Mouse (Mus musculus) limb, embryonic 13.5 days (tissue): Measurements from ENCODE around the gene Zfyve28. TPM values are rescaled to one million over a fixed set of nuclear protein-coding genes. Genes with fewer than 3 reads are reported as not detected.

Experiments used
- ATAC-seq: fragments of 200-750 bp; cut with Nextera tagmentation; 2 replicates; pipeline ENCODE4 v1.8.0; 2017; ENCODE audit warnings: low read depth, moderate number of reproducible peaks, moderate TSS enrichment; ENCODE audit not compliant: low FRiP score
- H3K27ac ChIP-seq: fragments of 300-500 bp; sonication (generic); 2 replicates; pipeline ENCODE4 v1.5.1; 2015; ENCODE audit warnings: inconsistent platforms, mild to moderate bottlenecking, moderate library complexity
- H3K27me3 ChIP-seq: fragments of 300-500 bp; sonication (generic); 2 replicates; pipeline ENCODE4 v1.6.1; 2015; ENCODE audit warnings: mild to moderate bottlenecking, inconsistent platforms
- H3K36me3 ChIP-seq: fragments of 300-500 bp; sonication (generic); 2 replicates; pipeline ENCODE4 v1.6.1; 2015; ENCODE audit warnings: inconsistent platforms, mild to moderate bottlenecking, moderate library complexity
- H3K4me1 ChIP-seq: fragments of 300-500 bp; sonication (generic); 2 replicates; pipeline ENCODE4 v1.6.1; 2015; ENCODE audit warnings: inconsistent platforms
- H3K4me2 ChIP-seq: fragments of 300-500 bp; sonication (generic); replicated peaks from 2 replicates; pipeline ENCODE4 v1.6.1; 2015; ENCODE audit warnings: inconsistent platforms, mild to moderate bottlenecking, moderate library complexity
- H3K4me3 ChIP-seq: fragments of 300-500 bp; sonication (generic); 2 replicates; pipeline ENCODE4 v1.5.1; 2015; ENCODE audit warnings: moderate library complexity, mild to moderate bottlenecking, inconsistent platforms
- H3K9ac ChIP-seq: fragments of 300-500 bp; sonication (generic); 2 replicates; pipeline ENCODE4 v1.6.1; 2015; ENCODE audit warnings: mild to moderate bottlenecking, inconsistent platforms
- H3K9me3 ChIP-seq: fragments of 300-500 bp; sonication (generic); 2 replicates; pipeline ENCODE4 v1.6.1; 2016; ENCODE audit warnings: inconsistent platforms
- WGBS: fragments of 180-500 bp; shearing (Covaris S2); methylation state at CpG from one replicate; pipeline ENCODE4 v1.1.7; 2015; 5-methylcytosine and 5-hydroxymethylcytosine counted together
- polyA plus RNA-seq: library from polyadenylated mRNA; unstranded; fragments of >200 nt; fragmentation: Nextera tagmentation; extraction: Ambion mirVana; gene quantifications from 2 replicates; pipeline ENCODE4 v1.2.1, GENCODE M21; 2015

Gene Zfyve28
- polyA plus RNA-seq, 1 experiment from 2014 or later = 1.3 TPM

DNA sequence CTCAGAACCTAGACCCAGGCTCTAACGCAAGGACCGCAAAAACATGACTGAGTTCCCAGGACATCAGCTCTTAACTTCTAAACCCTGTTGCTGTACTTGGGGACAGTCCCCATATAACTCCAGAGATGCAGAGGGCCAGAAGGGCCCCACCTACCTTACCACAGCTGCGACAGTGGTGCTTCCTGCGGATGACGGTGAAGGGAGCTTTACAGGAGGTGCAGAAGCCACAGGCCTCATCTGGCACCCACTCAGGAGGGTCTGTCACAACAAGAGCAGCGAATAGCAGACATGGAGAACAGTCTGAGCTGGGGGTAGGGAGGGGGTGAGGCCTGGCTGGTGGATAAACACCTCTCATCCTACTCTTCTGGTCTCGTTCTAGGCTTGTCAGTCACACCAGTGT lies 91.8 kb downstream of the Zfyve28 start:
- 79% methylated on average over 7 of the region's 7 CpGs for WGBS
- H3K4me1 ChIP-seq = no peaks in the 10 kb centered on the region

DNA sequence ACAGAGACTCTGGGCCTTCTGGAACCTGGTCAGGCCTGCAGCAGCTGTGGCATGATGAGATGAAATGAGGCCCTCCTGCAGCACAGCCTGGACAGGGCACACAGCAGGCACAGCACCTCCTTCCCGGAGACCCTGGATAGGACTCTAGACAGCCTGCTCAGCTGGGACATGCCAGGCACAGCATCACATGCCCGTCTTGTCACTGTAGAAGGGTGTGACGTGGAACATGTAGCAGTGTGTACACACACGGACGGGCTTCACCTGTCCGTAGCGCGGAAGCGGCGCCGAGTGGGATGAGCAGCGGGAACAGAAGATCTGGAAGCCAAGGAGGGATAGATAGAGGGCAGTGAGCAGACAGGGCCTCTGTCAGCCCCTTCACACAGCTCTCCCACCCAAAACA lies 92.5 kb downstream of the Zfyve28 start:
- Histone ChIP-seq H3K4me2 (no peak overlapping the region), H3K9ac (no peak overlapping the region), H3K4me3 (no peak overlapping the region), H3K4me1 (no peaks in the 10 kb centered on the region), H3K27ac (no peak overlapping the region), H3K36me3 (no peaks in the 10 kb centered on the region), H3K27me3 (no peaks in the 10 kb centered on the region), H3K9me3 (no peaks in the 10 kb centered on the region)
- no peak for ATAC-seq
- WGBS = 93% methylated on average over 12 of the region's 12 CpGs

More for the DNA sequence above, 91.8 kb downstream of the Zfyve28 start:
- H3K4me2 ChIP-seq = no peak overlapping the region
- H3K27me3 ChIP-seq = no peaks in the 10 kb centered on the region
- no peak overlapping the region for H3K4me3 ChIP-seq
- H3K27ac ChIP-seq = no peak overlapping the region
- H3K9me3 ChIP-seq = no peaks in the 10 kb centered on the region
- no peaks in the 10 kb centered on the region for H3K36me3 ChIP-seq
- ATAC-seq = no peak
- H3K9ac ChIP-seq = no peak overlapping the region

DNA sequence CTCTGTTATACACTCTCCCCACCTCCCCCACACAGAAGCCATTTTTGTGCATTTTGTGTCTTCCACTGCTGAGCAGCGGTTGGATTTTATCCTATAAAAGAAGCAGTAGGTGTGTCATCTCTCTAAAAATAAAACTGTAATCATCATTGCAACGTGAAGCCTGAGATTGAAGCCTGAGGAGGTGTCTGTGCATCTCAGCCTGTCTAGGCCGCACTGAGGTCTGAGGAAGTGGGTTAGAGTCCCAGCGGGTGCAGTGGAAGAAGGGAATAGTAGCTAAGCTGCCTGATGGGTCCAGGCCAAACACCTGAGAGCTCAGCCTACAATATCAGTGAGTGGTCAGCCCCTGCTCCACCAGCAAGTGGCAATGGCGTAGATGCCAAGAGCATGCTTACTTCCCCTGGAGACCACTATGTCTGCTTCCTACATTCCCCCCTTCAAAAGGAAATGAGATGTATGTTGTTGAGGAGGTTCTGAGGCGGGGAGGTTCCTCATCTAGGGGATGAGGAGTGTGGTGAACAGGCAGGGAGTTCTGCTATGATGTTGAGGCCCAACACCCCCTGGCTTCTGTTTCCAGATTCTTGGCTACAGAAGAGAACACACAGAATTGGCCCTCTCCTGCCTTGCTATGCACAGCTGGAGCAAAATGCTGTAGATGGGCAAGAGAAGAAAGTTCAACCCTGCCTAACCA lies 93.1 kb downstream of the Zfyve28 start:
- Histone ChIP-seq H3K4me1 (no peaks in the 10 kb centered on the region), H3K9ac (no peak overlapping the region), H3K27ac (no peak overlapping the region), H3K4me2 (no peak overlapping the region), H3K36me3 (no peaks in the 10 kb centered on the region), H3K27me3 (no peaks in the 10 kb centered on the region), H3K4me3 (no peak overlapping the region), H3K9me3 (no peaks in the 10 kb centered on the region)
- 76% methylated on average over 6 of the region's 6 CpGs for WGBS
- no peak for ATAC-seq

DNA sequence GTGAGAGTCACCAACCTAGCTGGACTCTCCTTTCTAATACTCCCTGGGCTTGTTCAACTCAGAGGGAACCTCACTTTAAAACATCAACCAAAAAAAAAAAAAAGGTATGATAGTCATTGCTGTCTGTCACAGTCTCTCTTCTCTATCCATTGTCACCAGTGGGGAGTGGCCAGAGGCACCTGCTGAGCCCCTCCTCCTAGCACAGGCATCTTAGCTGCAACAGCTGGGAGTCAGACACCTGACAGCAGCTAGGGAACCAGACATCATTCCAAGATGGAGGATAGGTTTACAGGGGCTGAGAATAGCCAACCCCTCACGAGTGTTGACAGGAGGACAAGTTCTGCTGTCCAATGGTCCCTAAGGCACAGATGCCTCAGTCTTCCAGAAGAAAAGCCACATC lies 93.8 kb downstream of the Zfyve28 start:
- Histone ChIP-seq H3K27me3 (no peaks in the 10 kb centered on the region), H3K4me1 (no peaks in the 10 kb centered on the region; the same call in 1 of the 2 replicates), H3K4me3 (no peak overlapping the region), H3K9me3 (no peaks in the 10 kb centered on the region), H3K9ac (no peak overlapping the region), H3K4me2 (no peak overlapping the region), H3K27ac (no peak overlapping the region), H3K36me3 (no peaks in the 10 kb centered on the region)
- WGBS = 47% methylated on average over 1 of the region's 1 CpGs
- ATAC-seq = no peak

DNA sequence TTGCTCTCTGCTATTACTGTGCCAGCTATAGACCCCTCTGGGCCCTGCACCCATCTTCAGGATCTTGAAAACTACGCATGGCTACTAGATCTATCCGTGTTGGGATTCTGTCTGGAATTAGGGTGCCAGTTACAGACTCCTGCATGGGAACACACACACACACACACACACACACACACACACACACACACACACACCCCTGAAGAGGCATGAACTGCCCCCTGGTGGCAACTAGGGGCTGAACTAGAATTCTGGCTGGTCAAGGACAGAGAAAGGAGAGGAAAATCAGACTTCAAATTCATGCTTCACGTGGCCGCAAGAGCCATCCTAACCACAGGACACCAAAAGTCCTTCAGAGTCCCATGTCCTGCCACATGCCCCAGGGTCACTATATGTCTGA lies 96.4 kb downstream of the Zfyve28 start:
- no peak overlapping the region for H3K4me3 ChIP-seq
- peaks cover 11% of the 10 kb centered on the region for H3K4me1 ChIP-seq
- no peak overlapping the region for H3K27ac ChIP-seq
- no peak for ATAC-seq
- H3K9me3 ChIP-seq = no peaks in the 10 kb centered on the region
- no peak overlapping the region for H3K4me2 ChIP-seq
- H3K36me3 ChIP-seq = no peaks in the 10 kb centered on the region
- H3K27me3 ChIP-seq = no peaks in the 10 kb centered on the region
- 76% methylated on average over 4 of the region's 4 CpGs for WGBS
- no peak overlapping the region for H3K9ac ChIP-seq

DNA sequence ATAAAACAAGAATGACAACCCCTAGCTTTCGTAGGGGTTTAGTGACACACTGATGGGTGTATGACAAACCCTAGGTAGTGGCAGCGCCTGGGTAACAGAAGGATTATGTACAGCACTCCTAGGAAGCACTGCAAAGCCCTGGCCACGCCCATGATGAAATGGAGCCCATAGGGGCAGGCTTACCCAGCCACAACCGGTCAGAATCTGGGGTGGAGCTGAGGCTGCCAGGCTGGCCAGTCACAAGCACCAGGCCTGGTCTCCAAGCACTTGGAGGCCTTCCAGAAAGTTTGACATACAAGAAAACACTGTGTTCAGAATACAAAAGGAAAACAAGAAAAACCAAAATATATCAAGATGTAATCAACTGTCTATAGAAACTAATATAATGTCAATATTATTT lies 97.2 kb downstream of the Zfyve28 start:
- Histone ChIP-seq H3K27ac (no peak overlapping the region), H3K4me3 (no peak overlapping the region), H3K9ac (no peak overlapping the region), H3K36me3 (no peaks in the 10 kb centered on the region), H3K4me1 (peaks cover 20% of the 10 kb centered on the region), H3K9me3 (no peaks in the 10 kb centered on the region), H3K4me2 (no peak overlapping the region), H3K27me3 (no peaks in the 10 kb centered on the region)
- no peak for ATAC-seq
- 48% methylated on average over 4 of the region's 4 CpGs for WGBS

DNA sequence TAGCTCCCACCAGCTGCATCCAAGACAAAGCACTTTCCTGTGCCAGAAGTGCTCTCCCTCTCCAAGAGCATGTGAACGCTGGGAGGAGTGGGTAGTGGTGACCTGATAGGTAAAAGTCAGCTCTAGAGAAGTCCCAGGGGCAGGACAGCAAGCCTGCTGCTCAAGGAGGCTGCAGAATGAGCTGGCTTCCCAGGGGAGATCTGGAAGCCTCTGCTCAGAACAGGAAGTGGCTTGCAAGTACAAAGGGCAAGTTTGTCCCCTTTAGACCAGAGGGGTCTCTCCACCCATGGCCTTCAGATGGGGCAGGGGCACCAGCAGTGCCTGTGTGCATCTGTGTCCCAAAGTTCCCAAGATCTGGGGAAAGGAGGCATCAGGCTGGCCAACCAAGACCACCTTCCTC lies 98.7 kb downstream of the Zfyve28 start:
- Histone ChIP-seq H3K27me3 (no peaks in the 10 kb centered on the region), H3K27ac (no peak overlapping the region), H3K4me1 (peaks cover 35% of the 10 kb centered on the region), H3K4me2 (no peak overlapping the region), H3K4me3 (no peak overlapping the region), H3K9me3 (no peaks in the 10 kb centered on the region), H3K9ac (no peak overlapping the region), H3K36me3 (peaks cover 1% of the 10 kb centered on the region; the same call in 1 of the 2 replicates)
- WGBS = 57% methylated on average over 1 of the region's 1 CpGs
- no peak for ATAC-seq

DNA sequence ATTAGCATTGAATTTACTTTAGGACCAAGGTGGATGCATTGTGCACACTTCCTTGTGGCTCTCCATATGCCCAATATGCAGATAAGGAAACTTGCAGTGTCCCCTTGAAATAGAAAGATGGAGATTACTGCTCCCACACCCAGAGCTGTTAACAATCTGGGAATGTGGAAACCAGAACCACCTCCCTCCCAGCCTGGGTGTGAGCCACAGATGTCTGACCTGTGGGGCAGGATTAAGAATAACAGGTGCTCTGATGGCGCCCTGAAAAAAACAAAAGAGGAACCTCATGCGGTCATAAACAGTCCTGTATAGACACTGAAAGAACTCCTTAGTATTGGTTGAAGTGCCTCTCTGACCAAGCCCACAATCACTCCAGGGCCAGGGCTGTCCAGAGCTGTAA lies 99.4 kb downstream of the Zfyve28 start:
- Histone ChIP-seq H3K4me3 (peak overlapping the region; percentile 96; the same call in 1 of the 2 replicates), H3K4me1 (peaks cover 41% of the 10 kb centered on the region), H3K9me3 (no peaks in the 10 kb centered on the region), H3K4me2 (peak overlapping the region; percentile 85), H3K27ac (no peak overlapping the region), H3K27me3 (no peaks in the 10 kb centered on the region), H3K9ac (peak overlapping the region; percentile 74; the same call in 1 of the 2 replicates), H3K36me3 (peaks cover 8% of the 10 kb centered on the region; the same call in 1 of the 2 replicates)
- WGBS = 63% methylated on average over 2 of the region's 2 CpGs
- ATAC-seq = no peak

DNA sequence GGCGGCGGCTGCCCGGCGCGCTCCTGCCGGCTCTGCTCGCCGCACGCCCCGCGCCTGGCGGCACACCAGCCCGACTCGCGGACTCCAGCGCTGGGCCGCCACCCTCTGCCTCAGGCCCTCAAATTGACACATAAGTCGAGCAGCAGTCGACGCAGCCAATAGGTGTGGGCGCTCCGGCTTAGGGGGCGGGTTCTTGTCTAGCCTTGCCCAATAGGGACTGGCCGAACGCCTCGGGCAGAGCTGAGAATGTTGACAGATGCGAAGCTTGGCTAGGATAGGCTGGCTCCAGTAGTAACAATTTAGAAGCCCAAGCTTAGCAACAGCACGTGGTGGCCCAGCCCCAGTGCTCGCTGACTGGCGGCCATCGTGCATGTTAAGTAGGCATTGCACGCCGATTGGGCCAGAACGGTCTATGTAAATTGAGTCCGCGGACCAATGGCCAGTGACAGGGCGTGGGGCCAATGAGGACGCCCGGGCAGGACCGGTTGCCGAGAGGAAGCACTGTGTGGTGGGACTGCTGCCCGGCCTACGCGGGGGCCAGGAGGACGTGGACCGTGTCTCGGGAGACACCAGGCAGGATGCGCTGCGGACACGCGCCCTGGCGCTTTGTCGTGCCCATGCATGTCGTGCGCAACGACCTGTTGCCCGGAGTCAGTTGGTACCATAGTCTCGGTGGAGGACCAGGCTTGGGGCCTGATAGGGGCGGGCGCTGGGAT lies 100.5 kb downstream of the Zfyve28 start, which contains the start of gene Mxd4:
Gene Mxd4, minus strand, starts transcription at position 120 of the 716 bp plus-strand sequence.
- WGBS = under 1% methylated on average over 53 of the region's 60 CpGs
- peak within 1 kb of the TSS; percentile 87 for H3K9ac ChIP-seq

DNA sequence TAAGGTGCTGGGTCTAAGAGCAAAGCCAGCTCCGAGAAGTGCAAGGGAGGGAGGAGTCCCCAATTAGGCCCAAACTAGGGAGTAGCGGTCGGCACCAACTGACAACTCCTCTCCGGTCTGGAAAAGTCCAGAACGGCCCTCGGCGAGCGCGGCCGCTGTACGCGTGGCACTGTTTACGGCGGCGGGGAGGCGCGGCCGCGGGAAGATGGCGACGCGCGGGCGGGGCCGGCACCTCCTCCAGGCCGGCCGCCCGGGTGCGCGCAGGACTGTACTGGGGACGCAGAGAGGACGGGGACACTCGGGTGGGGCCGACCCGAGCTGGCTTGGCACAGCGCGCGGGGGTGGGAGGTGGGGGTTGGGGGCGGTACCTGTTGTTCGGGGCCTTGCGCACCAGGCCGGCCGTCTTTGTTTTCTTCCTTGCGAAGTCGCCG lies 101.3 kb downstream of the Zfyve28 start:
- Histone ChIP-seq H3K9ac (peak overlapping the region; percentile 87), H3K4me1 (peaks cover 52% of the 10 kb centered on the region), H3K4me3 (peak overlapping the region; percentile 96), H3K36me3 (peaks cover 25% of the 10 kb centered on the region), H3K9me3 (no peaks in the 10 kb centered on the region), H3K27me3 (no peaks in the 10 kb centered on the region), H3K27ac (peak overlapping the region; percentile 92), H3K4me2 (peak overlapping the region; percentile 85)
- 0% methylated on average over 40 of the region's 46 CpGs for WGBS
- ATAC-seq = no peak

More for the DNA sequence above, 100.5 kb downstream of the Zfyve28 start, which contains the start of gene Mxd4:
- H3K27ac ChIP-seq = peak within 1 kb of the TSS; percentile 92
- H3K36me3 ChIP-seq = peaks cover 17% of the 10 kb centered on the region
- peak; percentile 99 for ATAC-seq
- H3K9me3 ChIP-seq = no peaks in the 10 kb centered on the region
- H3K27me3 ChIP-seq = no peaks in the 10 kb centered on the region
- peak within 1 kb of the TSS; percentile 85 for H3K4me2 ChIP-seq
- peak within 1 kb of the TSS; percentile 96 for H3K4me3 ChIP-seq
- peaks cover 52% of the 10 kb centered on the region for H3K4me1 ChIP-seq

DNA sequence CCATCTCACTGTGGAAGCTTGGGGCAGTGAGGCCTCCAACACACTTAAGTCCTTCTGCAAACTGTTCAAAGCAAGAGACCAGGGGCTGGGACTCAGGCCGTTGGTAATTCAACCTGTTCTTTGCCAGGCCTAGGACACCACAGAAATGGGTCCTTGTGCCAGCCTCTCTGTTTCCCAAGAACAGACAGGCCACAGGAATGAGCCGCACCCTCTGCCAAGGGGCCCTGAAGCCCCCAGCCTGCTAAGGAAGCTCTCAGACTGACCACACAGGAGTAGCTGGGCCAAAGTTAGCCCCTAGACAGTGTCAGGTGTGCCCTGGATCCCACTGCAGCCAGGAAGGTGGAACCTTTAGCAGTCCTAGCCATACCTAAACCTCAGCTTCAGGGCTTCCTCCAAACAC lies 101.9 kb downstream of the Zfyve28 start:
- Histone ChIP-seq H3K4me3 (peak overlapping the region; percentile 96), H3K9ac (peak overlapping the region; percentile 87), H3K36me3 (peaks cover 30% of the 10 kb centered on the region), H3K27me3 (no peaks in the 10 kb centered on the region), H3K9me3 (no peaks in the 10 kb centered on the region), H3K4me2 (peak overlapping the region; percentile 85), H3K27ac (peak overlapping the region; percentile 92; the same call in 1 of the 2 replicates), H3K4me1 (peaks cover 52% of the 10 kb centered on the region)
- ATAC-seq = no peak
- 68% methylated on average over 2 of the region's 2 CpGs for WGBS

DNA sequence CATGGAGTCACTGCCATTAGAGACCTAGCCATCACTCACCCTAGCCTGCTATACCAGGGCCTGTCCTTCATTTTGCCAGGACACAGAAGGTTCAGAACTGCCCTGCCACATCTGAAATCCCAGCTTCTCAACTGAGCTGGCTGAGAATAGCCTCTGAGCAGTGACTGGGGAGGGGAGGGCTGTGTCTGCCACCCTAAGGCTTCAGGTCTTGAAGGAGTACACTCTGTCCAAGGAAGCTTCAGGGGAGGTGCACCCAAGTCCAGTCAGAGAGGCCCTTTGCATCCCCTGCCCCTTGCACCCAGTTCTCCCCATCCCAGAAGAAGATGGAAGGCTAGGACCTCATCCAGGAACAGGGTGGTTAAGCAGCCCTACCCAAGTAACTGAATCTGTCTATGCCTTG lies 102.5 kb downstream of the Zfyve28 start:
- Histone ChIP-seq H3K4me3 (peak overlapping the region; percentile 96), H3K27ac (no peak overlapping the region), H3K36me3 (peaks cover 36% of the 10 kb centered on the region), H3K4me2 (peak overlapping the region; percentile 85), H3K9ac (peak overlapping the region; percentile 87), H3K9me3 (no peaks in the 10 kb centered on the region), H3K4me1 (peaks cover 52% of the 10 kb centered on the region), H3K27me3 (no peaks in the 10 kb centered on the region)
- ATAC-seq = no peak
